Mouse (Mus musculus) spleen, adult 2 months (tissue): ENCODE data around the gene Hcar1. TPM values are rescaled to one million over a fixed set of nuclear protein-coding genes. Genes with fewer than 3 reads are reported as not detected.

Experiments
- DNase-seq, 2 experiments: peaks; one replicate each; pipeline versions ENCODE4 v3.0.0 to v3.0.0-alpha.2; 2012 to 2021; ENCODE audit warnings: low spot score in 2 of 2, low read depth in 1 of 2
- H3K27ac ChIP-seq: fragments of 200-500 bp; 2 replicates; pipeline ENCODE4 v1.5.1; 2012; ENCODE audit warnings: low read length, inconsistent platforms; ENCODE audit not compliant: insufficient read depth
- H3K27me3 ChIP-seq: fragments of 200-500 bp; 2 replicates; pipeline ENCODE4 v1.6.1; 2012; ENCODE audit warnings: mild to moderate bottlenecking, moderate library complexity, low read length, inconsistent platforms; ENCODE audit not compliant: control insufficient read depth, insufficient read depth
- H3K36me3 ChIP-seq: fragments of 200-500 bp; 2 replicates; pipeline ENCODE4 v1.6.1; 2012; ENCODE audit warnings: mild to moderate bottlenecking, low read length, inconsistent platforms; ENCODE audit not compliant: control insufficient read depth, insufficient read depth
- H3K4me1 ChIP-seq: fragments of 200-500 bp; 2 replicates; pipeline ENCODE4 v1.6.1; 2011; ENCODE audit warnings: inconsistent platforms; ENCODE audit not compliant: control insufficient read depth, insufficient read depth, insufficient read length
- H3K4me3 ChIP-seq: fragments of 200-500 bp; 2 replicates; pipeline ENCODE4 v1.5.1; 2011; ENCODE audit warnings: mild to moderate bottlenecking, inconsistent platforms; ENCODE audit not compliant: insufficient read depth, insufficient read length; ENCODE audit errors: extremely low read depth
- CTCF ChIP-seq: fragments of 200-500 bp; IDR thresholded peaks from 2 replicates; pipeline ENCODE4 v1.5.1; 2011; ENCODE audit warnings: mild to moderate bottlenecking, inconsistent platforms; ENCODE audit not compliant: insufficient read depth, insufficient read length, insufficient replicate concordance; ENCODE audit errors: extremely low read depth
- POLR2A ChIP-seq: fragments of 200-500 bp; IDR thresholded peaks from 2 replicates; pipeline ENCODE4 v1.6.1; 2011; ENCODE audit warnings: low read depth, low read length, inconsistent platforms
- WGBS: fragments of 180-500 bp; shearing (Covaris S2); methylation state at CpG from one replicate; pipeline ENCODE4 v1.1.7; 2018; 5-methylcytosine and 5-hydroxymethylcytosine counted together
- polyA plus RNA-seq: library from polyadenylated mRNA; depleted of rRNA; stranded (reverse); fragments of >200 nt; gene quantifications from 2 replicates; pipeline ENCODE4 v1.2.3, GENCODE M21; 2012

The Hcar1 gene
- polyA plus RNA-seq, 1 experiment = 1.3 TPM

DNA sequence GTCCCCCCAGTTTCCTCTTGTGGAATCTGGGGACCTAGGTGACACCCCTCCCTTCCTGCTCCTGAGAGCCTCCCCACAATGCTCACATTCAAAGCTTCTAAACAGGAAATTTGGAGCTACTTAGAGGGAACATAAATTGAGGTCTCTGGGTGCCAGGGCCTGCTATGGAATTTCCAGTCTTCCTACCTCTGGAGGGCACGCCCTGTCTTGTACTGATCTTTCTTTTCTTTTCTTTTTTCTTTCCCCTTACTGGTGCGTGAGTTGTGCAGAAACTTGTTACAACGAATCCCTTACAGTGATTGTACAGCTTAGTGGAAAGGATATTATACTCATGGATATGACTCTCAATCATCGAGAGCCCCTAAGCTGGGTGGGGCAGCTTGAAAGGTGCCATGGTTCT is 10.2 kb downstream of the Hcar1 start:
- Histone ChIP-seq H3K27ac (no peak overlapping the region), H3K36me3 (no peaks in the 10 kb centered on the region), H3K4me3 (no peak overlapping the region), H3K4me1 (no peaks in the 10 kb centered on the region), H3K27me3 (no peaks in the 10 kb centered on the region)
- no peak for DNase-seq
- TF ChIP-seq CTCF (no peak), POLR2A (no peak)
- WGBS = 89% methylated on average over 4 of the region's 4 CpGs

GRCm38 (mm10) chr5:123866457-123866856 is 13.4 kb downstream of the Hcar1 start:
- Histone ChIP-seq H3K4me1 (peaks cover 3% of the 10 kb centered on the region), H3K27ac (no peak overlapping the region), H3K27me3 (no peaks in the 10 kb centered on the region), H3K36me3 (no peaks in the 10 kb centered on the region), H3K4me3 (no peak overlapping the region)
- TF ChIP-seq POLR2A (no peak), CTCF (no peak)
- DNase-seq = no peak
- 78% methylated on average over 4 of the region's 4 CpGs for WGBS

- DNase-seq = no peak
- 53% methylated on average over 12 of the region's 12 CpGs for WGBS
- Histone ChIP-seq H3K36me3 (no peaks in the 10 kb centered on the region), H3K4me3 (no peak within 1 kb of the TSS), H3K27me3 (no peaks in the 10 kb centered on the region), H3K4me1 (peaks cover 3% of the 10 kb centered on the region), H3K27ac (no peak within 1 kb of the TSS)
- TF ChIP-seq CTCF (no peak), POLR2A (no peak)
Observed at GRCm38 (mm10) chr5:123865365-123865764, 14.5 kb downstream of the Hcar1 start, which contains the start of gene Hcar2. TSS of gene Hcar2 (minus strand) at chr5:123865499.

DNA sequence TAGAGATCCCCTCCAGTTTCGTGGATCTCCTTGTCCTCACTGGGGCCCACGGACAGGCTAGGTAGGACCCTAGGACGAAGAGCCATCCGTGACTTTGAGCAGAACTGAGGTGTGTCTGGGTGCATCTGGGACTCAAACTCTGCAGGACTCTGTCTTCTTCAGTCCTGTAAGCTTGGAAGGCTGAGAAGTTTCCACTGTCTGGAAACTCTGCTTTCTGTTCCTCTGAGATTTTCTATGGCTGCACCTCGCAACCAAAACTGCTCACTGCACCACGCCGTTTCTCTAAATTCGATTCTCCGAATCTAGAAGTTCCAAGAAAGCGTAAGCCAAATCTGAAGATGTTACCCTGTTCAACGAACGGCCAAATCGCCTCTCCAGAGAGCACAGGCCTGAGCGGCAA is 15.9 kb downstream of the Hcar1 start:
- DNase-seq = no peak
- H3K36me3 ChIP-seq = no peaks in the 10 kb centered on the region
- H3K27me3 ChIP-seq = no peaks in the 10 kb centered on the region
- H3K27ac ChIP-seq = peak overlapping the region; percentile 10; the same call in 1 of the 2 replicates
- 78% methylated on average over 14 of the region's 14 CpGs for WGBS
- H3K4me3 ChIP-seq = no peak overlapping the region
- H3K4me1 ChIP-seq = peaks cover 3% of the 10 kb centered on the region
- no peak for TF ChIP-seq POLR2A
- no peak for TF ChIP-seq CTCF

DNA sequence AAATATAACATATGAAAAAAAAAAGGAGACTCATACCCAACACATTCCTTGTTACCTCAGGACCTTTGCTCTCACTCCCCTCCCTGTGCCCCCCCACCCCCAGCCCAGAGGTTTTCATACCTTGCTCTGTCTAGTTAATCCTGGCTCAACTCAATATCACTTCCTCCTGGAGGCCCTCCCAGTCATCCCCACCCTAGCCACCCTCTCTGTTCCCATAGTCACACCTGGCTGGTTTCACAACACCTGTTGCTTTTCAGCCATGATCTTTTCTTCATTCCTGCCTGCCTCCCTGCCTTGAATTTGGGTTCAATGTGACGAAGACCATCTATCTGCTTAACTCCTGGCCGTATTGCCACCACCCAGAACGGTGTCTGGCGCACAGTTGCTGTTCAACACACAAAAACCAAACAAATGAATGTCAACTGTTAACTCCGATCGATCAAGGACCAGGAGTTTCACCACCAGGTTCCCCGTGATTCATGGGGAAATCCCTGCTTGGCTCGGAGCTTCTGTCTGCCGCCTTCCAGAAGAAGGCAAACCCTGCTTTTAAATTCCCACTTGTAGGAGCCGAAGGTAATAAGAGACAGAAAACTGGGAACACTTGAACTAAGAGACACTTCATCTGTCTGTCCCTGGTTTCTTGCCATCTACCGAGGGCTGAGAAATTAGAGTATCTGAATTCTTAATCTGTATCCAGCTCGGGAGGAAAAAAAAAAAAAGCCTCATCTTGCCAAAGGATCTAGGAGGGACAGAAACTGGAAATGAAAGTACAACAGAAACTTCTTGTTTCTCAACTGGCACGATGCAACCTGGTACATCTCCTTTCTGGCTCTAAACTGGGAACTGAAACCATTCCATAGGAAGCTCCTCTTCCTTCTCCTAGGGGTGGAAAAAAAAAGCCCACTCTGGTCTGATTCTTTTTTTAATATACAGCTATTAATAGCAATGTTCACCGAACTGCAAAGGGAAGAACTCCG is 17.2 kb downstream of the Hcar1 start:
- Histone ChIP-seq H3K4me1 (peaks cover 3% of the 10 kb centered on the region), H3K27me3 (no peaks in the 10 kb centered on the region), H3K36me3 (no peaks in the 10 kb centered on the region), H3K4me3 (no peak overlapping the region), H3K27ac (0 out of 2 replicates have a peak overlapping the region, but pooled peaks have one; percentile 42)
- no peak for TF ChIP-seq POLR2A
- no peak for TF ChIP-seq CTCF
- 52% methylated on average over 15 of the region's 15 CpGs for WGBS
- no peak for DNase-seq

DNA sequence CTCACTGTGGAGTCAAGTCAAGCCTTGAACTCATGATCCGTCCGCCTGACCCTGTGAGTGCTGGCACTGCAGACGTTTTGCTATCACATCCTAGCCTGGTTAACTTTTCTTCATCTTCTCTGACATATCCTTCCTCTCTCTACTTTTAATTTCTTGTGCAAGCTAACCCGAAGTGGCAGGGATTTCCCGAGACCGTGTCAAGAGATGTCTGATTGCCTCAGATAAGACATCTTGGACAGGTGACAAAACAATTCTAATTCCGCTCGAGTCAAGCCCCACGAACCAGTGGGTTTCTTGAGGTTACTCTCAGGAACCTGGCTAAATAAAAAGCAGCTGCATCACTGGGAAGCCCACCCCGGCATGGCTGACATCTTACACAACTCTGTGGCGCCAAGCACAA is 21.0 kb downstream of the Hcar1 start:
- DNase-seq = no peak
- H3K27me3 ChIP-seq = no peaks in the 10 kb centered on the region
- 29% methylated on average over 11 of the region's 11 CpGs for WGBS
- H3K4me3 ChIP-seq = no peak overlapping the region
- peaks cover 3% of the 10 kb centered on the region for H3K4me1 ChIP-seq
- H3K27ac ChIP-seq = no peak overlapping the region
- no peak for TF ChIP-seq CTCF
- TF ChIP-seq POLR2A = no peak
- no peaks in the 10 kb centered on the region for H3K36me3 ChIP-seq

DNA sequence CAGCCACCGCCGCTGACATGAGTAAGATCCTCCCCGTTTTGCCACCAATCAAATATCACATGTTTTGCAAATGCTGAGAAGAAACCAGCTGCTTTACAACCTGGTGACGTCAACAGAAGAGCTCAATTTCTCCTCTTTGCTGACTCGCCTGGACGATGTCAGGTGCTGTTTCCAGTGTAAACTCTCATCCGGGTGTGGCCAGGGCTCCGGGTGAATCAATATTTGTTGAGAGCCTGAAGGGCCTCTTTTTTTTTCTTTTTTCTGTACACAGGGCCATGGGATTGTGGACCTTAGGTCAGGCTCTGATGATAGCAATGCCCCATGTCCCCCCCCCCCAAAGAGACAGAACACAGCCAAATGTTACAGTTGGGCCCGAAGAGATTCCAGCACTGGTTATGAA is 25.3 kb downstream of the Hcar1 start:
- H3K27me3 ChIP-seq = no peaks in the 10 kb centered on the region
- DNase-seq = no peak
- peaks cover 4% of the 10 kb centered on the region; the same call in 1 of the 2 replicates for H3K4me1 ChIP-seq
- 93% methylated on average over 9 of the region's 9 CpGs for WGBS
- H3K4me3 ChIP-seq = no peak overlapping the region
- H3K27ac ChIP-seq = no peak overlapping the region
- no peak for TF ChIP-seq CTCF
- no peak for TF ChIP-seq POLR2A
- no peaks in the 10 kb centered on the region for H3K36me3 ChIP-seq
